Mouse (Mus musculus) retina, adult 2 months (tissue): ENCODE results near the gene Ninj1.

Experiments
- DNase-seq: peaks from one replicate; pipeline ENCODE4 v3.0.0-alpha.2; 2012; ENCODE audit warnings: low read depth, low spot score

Gene Ninj1

GRCm38 (mm10) chr13:49187288-49188218, at the start of gene Ninj1:
TSS of gene Ninj1 (plus strand) at chr13:49187485.
- peak; percentile 43 for DNase-seq

- no peak for DNase-seq
These were observed 46.7 kb upstream of the Ninj1 start for GRCm38 (mm10) chr13:49140567-49140966.

- DNase-seq, result no peak
These were observed 44.9 kb upstream of the Ninj1 start for GRCm38 (mm10) chr13:49142396-49142795.

GRCm38 (mm10) chr13:49143323-49143722, 44.0 kb upstream of the Ninj1 start:
- DNase-seq, result no peak

- no peak for DNase-seq
These were observed 42.8 kb upstream of the Ninj1 start for GRCm38 (mm10) chr13:49144451-49144850.

GRCm38 (mm10) chr13:49145396-49145795, 41.9 kb upstream of the Ninj1 start:
- DNase-seq, result no peak

GRCm38 (mm10) chr13:49146040-49146697, 41.1 kb upstream of the Ninj1 start:
- DNase-seq, result no peak

GRCm38 (mm10) chr13:49146698-49147006, 40.6 kb upstream of the Ninj1 start:
- no peak for DNase-seq

GRCm38 (mm10) chr13:49147007-49147857, 40.1 kb upstream of the Ninj1 start:
- no peak for DNase-seq

GRCm38 (mm10) chr13:49147858-49148226, 39.4 kb upstream of the Ninj1 start, which contains the start of gene Wnk2:
TSS of gene Wnk2 (minus strand) at chr13:49148014.
- DNase-seq, result peak; percentile 65

GRCm38 (mm10) chr13:49148687-49149086, 38.6 kb upstream of the Ninj1 start:
- DNase-seq, result no peak

GRCm38 (mm10) chr13:49154028-49154427, 33.3 kb upstream of the Ninj1 start:
- DNase-seq, result no peak

- no peak for DNase-seq
These were observed 32.7 kb upstream of the Ninj1 start for GRCm38 (mm10) chr13:49154621-49155020.

GRCm38 (mm10) chr13:49156645-49157044, 30.6 kb upstream of the Ninj1 start:
- no peak for DNase-seq

- DNase-seq, result no peak
These were observed 29.1 kb upstream of the Ninj1 start for GRCm38 (mm10) chr13:49158040-49158713.

- DNase-seq, result no peak
These were observed 26.0 kb upstream of the Ninj1 start for GRCm38 (mm10) chr13:49161236-49161635.

GRCm38 (mm10) chr13:49162722-49163121, 24.6 kb upstream of the Ninj1 start:
- no peak for DNase-seq

GRCm38 (mm10) chr13:49163645-49164044, 23.6 kb upstream of the Ninj1 start:
- DNase-seq, result no peak

GRCm38 (mm10) chr13:49167081-49167480, 20.2 kb upstream of the Ninj1 start:
- DNase-seq, result no peak

GRCm38 (mm10) chr13:49169448-49170207, 17.7 kb upstream of the Ninj1 start:
- DNase-seq, result peak; percentile 59

- DNase-seq, result no peak
These were observed 16.7 kb upstream of the Ninj1 start for GRCm38 (mm10) chr13:49170623-49171022.
